Mouse (Mus musculus) stomach, embryonic 15.5 days (tissue): Measurements from ENCODE around the gene Ctps2. TPM values are rescaled to one million over a fixed set of nuclear protein-coding genes. Genes with fewer than 3 reads are reported as not detected.

ENCODE experiments used
- ATAC-seq: fragments of 200-750 bp; cut with Nextera tagmentation; 2 replicates; pipeline ENCODE4 v1.8.0; 2017; ENCODE audit warnings: low read depth, moderate number of reproducible peaks, moderate TSS enrichment; ENCODE audit not compliant: insufficient read depth, low FRiP score
- H3K27ac ChIP-seq: fragments of 300-500 bp; sonication (generic); 2 replicates; pipeline ENCODE4 v1.5.1; 2015; ENCODE audit warnings: mild to moderate bottlenecking, inconsistent platforms
- H3K27me3 ChIP-seq: fragments of 300-500 bp; sonication (generic); replicated peaks from 2 replicates; pipeline ENCODE4 v1.6.1; 2015; ENCODE audit warnings: inconsistent platforms
- H3K36me3 ChIP-seq: fragments of 300-500 bp; sonication (generic); 2 replicates; pipeline ENCODE4 v1.6.1; 2015; ENCODE audit warnings: inconsistent platforms
- H3K4me1 ChIP-seq: fragments of 300-500 bp; sonication (generic); 2 replicates; pipeline ENCODE4 v1.6.1; 2015; ENCODE audit warnings: inconsistent platforms
- H3K4me2 ChIP-seq: fragments of 300-500 bp; sonication (generic); 2 replicates; pipeline ENCODE4 v1.6.1; 2015; ENCODE audit warnings: mild to moderate bottlenecking, inconsistent platforms
- H3K4me3 ChIP-seq: fragments of 300-500 bp; sonication (generic); replicated peaks from 2 replicates; pipeline ENCODE4 v1.5.1; 2015; ENCODE audit warnings: inconsistent platforms
- H3K9ac ChIP-seq: fragments of 300-500 bp; sonication (generic); 2 replicates; pipeline ENCODE4 v1.6.1; 2015; ENCODE audit warnings: inconsistent platforms
- H3K9me3 ChIP-seq: fragments of 300-500 bp; sonication (generic); 2 replicates; pipeline ENCODE4 v1.6.1; 2016; ENCODE audit warnings: inconsistent platforms
- WGBS: fragments of 180-500 bp; shearing (Covaris S2); methylation state at CpG from one replicate; pipeline ENCODE4 v1.1.7; 2015; 5-methylcytosine and 5-hydroxymethylcytosine counted together
- polyA plus RNA-seq: library from polyadenylated mRNA; unstranded; fragments of >200 nt; fragmentation: Nextera tagmentation; extraction: Ambion mirVana; gene quantifications from 2 replicates; pipeline ENCODE4 v1.2.1, GENCODE M21; 2015

The Ctps2 gene
- polyA plus RNA-seq, 1 experiment from 2014 or later, result 77.1 TPM

- 29% methylated on average over 5 of the region's 5 CpGs for WGBS
- no peak for ATAC-seq
- Histone ChIP-seq H3K4me3 (no peak overlapping the region), H3K9me3 (no peaks in the 10 kb centered on the region), H3K4me2 (no peak overlapping the region), H3K4me1 (no peaks in the 10 kb centered on the region), H3K27ac (no peak overlapping the region), H3K27me3 (no peaks in the 10 kb centered on the region), H3K36me3 (peaks cover 3% of the 10 kb centered on the region; the same call in 1 of the 2 replicates), H3K9ac (no peak overlapping the region)
Observed at GRCm38 (mm10) chrX:162915697-162916096, 14.7 kb downstream of the Ctps2 start.

- Histone ChIP-seq H3K4me1 (no peaks in the 10 kb centered on the region), H3K4me2 (no peak overlapping the region), H3K9ac (no peak overlapping the region), H3K4me3 (no peak overlapping the region), H3K36me3 (no peaks in the 10 kb centered on the region), H3K27ac (no peak overlapping the region), H3K9me3 (no peaks in the 10 kb centered on the region), H3K27me3 (no peaks in the 10 kb centered on the region)
- WGBS, result 65% methylated on average over 8 of the region's 8 CpGs
- ATAC-seq, result no peak
Observed at GRCm38 (mm10) chrX:162921487-162922125, 20.6 kb downstream of the Ctps2 start.

DNA sequence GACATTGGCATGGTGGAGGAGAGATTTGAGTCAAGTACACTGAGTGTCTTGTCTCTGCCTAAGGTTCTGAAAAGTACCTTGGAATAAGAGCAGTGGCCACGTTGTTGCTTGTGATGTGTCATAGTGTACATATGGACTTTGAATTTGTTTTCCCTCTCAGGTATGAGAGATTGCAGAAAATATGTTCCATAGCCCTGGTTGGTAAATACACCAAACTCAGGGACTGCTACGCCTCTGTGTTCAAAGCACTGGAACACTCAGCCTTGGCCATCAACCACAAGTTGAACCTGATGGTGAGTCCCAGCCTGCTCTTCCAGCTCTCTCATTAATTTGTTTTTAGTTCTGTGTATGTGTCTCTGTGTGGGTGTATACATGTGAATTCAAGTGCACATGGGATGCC lies 30.4 kb downstream of the Ctps2 start:
- no peaks in the 10 kb centered on the region for H3K4me1 ChIP-seq
- ATAC-seq, result no peak
- H3K4me3 ChIP-seq, result no peak overlapping the region
- H3K4me2 ChIP-seq, result no peak overlapping the region
- H3K9ac ChIP-seq, result no peak overlapping the region
- H3K27me3 ChIP-seq, result no peaks in the 10 kb centered on the region
- H3K9me3 ChIP-seq, result no peaks in the 10 kb centered on the region
- 0 out of 2 replicates have a peak, but pooled peaks cover 5% of the 10 kb centered on the region for H3K36me3 ChIP-seq
- no peak overlapping the region for H3K27ac ChIP-seq
- WGBS, result 89% methylated on average over 2 of the region's 2 CpGs

- ATAC-seq, result no peak
- no peaks in the 10 kb centered on the region for H3K4me1 ChIP-seq
Observed at GRCm38 (mm10) chrX:162942027-162942426, 41.0 kb downstream of the Ctps2 start.

DNA sequence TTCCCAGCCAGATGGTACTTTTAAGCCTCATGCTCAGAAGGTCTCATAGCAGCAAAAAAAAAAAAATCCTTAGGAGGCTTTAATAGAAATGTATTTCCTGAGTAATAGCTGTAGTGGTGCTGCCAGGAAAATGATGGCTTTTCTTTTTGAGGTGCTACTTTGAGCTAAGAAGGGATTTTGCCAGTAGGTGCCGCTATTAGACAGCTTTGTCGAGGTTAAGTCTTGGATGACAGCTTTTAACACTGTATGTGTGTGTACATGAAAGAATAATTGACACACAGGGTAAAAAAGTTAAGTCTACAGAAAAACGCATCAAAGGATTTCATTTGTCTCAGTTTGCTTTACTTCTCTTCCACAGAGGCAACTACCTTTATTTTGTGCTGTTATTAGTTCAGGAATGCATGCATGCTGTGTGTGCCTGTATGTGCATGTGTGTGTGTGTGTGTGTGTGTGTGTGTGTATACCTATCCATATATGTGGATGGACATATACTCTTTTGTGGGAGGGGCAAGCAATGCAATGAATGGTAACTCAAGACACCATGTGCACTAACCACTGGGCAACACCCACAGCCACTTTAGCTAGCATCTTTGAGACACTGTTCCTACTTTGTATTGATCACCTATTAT lies 48.9 kb downstream of the Ctps2 start:
- no peaks in the 10 kb centered on the region for H3K27me3 ChIP-seq
- no peak overlapping the region for H3K9ac ChIP-seq
- no peaks in the 10 kb centered on the region for H3K36me3 ChIP-seq
- H3K4me3 ChIP-seq, result no peak overlapping the region
- H3K27ac ChIP-seq, result no peak overlapping the region
- H3K4me2 ChIP-seq, result no peak overlapping the region
- H3K4me1 ChIP-seq, result no peaks in the 10 kb centered on the region
- WGBS, result 23% methylated on average over 3 of the region's 3 CpGs
- no peak for ATAC-seq
- H3K9me3 ChIP-seq, result no peaks in the 10 kb centered on the region

More at GRCm38 (mm10) chrX:162942027-162942426, 41.0 kb downstream of the Ctps2 start:
- Histone ChIP-seq H3K27ac (no peak overlapping the region), H3K36me3 (no peaks in the 10 kb centered on the region), H3K27me3 (no peaks in the 10 kb centered on the region), H3K9me3 (no peaks in the 10 kb centered on the region), H3K4me2 (no peak overlapping the region), H3K4me3 (no peak overlapping the region), H3K9ac (no peak overlapping the region)
- WGBS, result 57% methylated on average over 1 of the region's 1 CpGs

GRCm38 (mm10) chrX:162957921-162958320 lies 56.9 kb downstream of the Ctps2 start:
- no peak for ATAC-seq
- no peak overlapping the region for H3K4me2 ChIP-seq
- H3K27me3 ChIP-seq, result no peaks in the 10 kb centered on the region
- no peak overlapping the region for H3K9ac ChIP-seq
- no peaks in the 10 kb centered on the region for H3K4me1 ChIP-seq
- H3K27ac ChIP-seq, result no peak overlapping the region
- no peaks in the 10 kb centered on the region for H3K36me3 ChIP-seq
- H3K4me3 ChIP-seq, result no peak overlapping the region
- H3K9me3 ChIP-seq, result no peaks in the 10 kb centered on the region
- WGBS, result 85% methylated on average over 3 of the region's 3 CpGs

GRCm38 (mm10) chrX:162963840-162964239 lies 62.8 kb downstream of the Ctps2 start:
- no peak overlapping the region for H3K4me3 ChIP-seq

GRCm38 (mm10) chrX:162964383-162964782 lies 63.3 kb downstream of the Ctps2 start, which contains the start of gene S100g:
Gene S100g, minus strand, starts transcription at chrX:162964599.
- no peak within 1 kb of the TSS for H3K27ac ChIP-seq
- H3K4me1 ChIP-seq, result no peaks in the 10 kb centered on the region
- H3K9ac ChIP-seq, result no peak within 1 kb of the TSS
- H3K9me3 ChIP-seq, result no peaks in the 10 kb centered on the region
- H3K27me3 ChIP-seq, result 0 out of 2 replicates have a peak, but pooled peaks cover 3% of the 10 kb centered on the region
- H3K36me3 ChIP-seq, result no peaks in the 10 kb centered on the region
- no peak within 1 kb of the TSS for H3K4me3 ChIP-seq
- no peak within 1 kb of the TSS for H3K4me2 ChIP-seq
- 34% methylated on average over 3 of the region's 3 CpGs for WGBS
- ATAC-seq, result peak; percentile 47

More at GRCm38 (mm10) chrX:162963840-162964239, 62.8 kb downstream of the Ctps2 start:
- Histone ChIP-seq H3K36me3 (no peaks in the 10 kb centered on the region), H3K9me3 (no peaks in the 10 kb centered on the region), H3K27ac (no peak overlapping the region), H3K4me2 (no peak overlapping the region), H3K27me3 (0 out of 2 replicates have a peak, but pooled peaks cover 3% of the 10 kb centered on the region), H3K4me1 (no peaks in the 10 kb centered on the region), H3K9ac (no peak overlapping the region)
- WGBS, result 44% methylated on average over 4 of the region's 4 CpGs
- ATAC-seq, result no peak

GRCm38 (mm10) chrX:162967456-162967855 lies 66.4 kb downstream of the Ctps2 start:
- Histone ChIP-seq H3K36me3 (no peaks in the 10 kb centered on the region), H3K27me3 (0 out of 2 replicates have a peak, but pooled peaks cover 3% of the 10 kb centered on the region), H3K27ac (no peak overlapping the region), H3K4me2 (no peak overlapping the region), H3K4me3 (no peak overlapping the region), H3K9ac (no peak overlapping the region), H3K9me3 (no peaks in the 10 kb centered on the region), H3K4me1 (no peaks in the 10 kb centered on the region)
- 72% methylated on average over 8 of the region's 8 CpGs for WGBS
- ATAC-seq, result no peak

- Histone ChIP-seq H3K4me1 (no peaks in the 10 kb centered on the region), H3K4me2 (no peak overlapping the region), H3K36me3 (no peaks in the 10 kb centered on the region), H3K4me3 (no peak overlapping the region), H3K9me3 (no peaks in the 10 kb centered on the region), H3K9ac (no peak overlapping the region), H3K27me3 (no peaks in the 10 kb centered on the region), H3K27ac (no peak overlapping the region)
- 77% methylated on average over 3 of the region's 3 CpGs for WGBS
- no peak for ATAC-seq
Observed at GRCm38 (mm10) chrX:162976194-162976593, 75.2 kb downstream of the Ctps2 start.

DNA sequence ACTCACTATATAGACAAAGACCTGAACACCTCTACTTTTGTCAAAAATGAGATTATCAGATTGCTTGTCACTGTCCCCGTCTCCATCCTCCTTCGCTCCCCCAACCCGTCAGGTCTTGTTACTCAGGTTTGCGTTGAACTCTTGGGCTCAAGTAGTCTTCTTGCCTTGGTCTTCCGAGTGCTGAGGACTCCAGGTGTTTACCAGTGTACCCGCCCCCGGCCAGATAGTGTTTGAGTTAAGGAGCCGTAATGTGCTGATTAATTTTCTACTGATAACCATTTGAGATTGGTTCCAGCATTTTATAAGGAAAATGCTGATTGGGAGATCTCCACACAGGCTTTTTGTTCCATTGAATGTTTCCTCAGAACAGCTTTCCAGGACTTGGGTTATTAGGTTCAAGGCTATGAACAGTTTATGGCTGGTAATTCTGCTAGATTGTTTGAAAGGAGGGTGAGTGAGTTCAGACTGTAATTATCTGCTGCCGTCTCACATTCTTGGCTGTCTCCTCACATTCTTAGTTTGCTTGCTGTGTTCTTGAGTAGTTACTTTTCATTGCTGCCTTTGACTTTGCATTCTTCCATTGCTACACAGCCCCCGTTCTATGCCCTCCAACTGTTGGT lies 85.9 kb downstream of the Ctps2 start:
- H3K27me3 ChIP-seq, result no peaks in the 10 kb centered on the region
- ATAC-seq, result no peak
- WGBS, result 84% methylated on average over 10 of the region's 10 CpGs

DNA sequence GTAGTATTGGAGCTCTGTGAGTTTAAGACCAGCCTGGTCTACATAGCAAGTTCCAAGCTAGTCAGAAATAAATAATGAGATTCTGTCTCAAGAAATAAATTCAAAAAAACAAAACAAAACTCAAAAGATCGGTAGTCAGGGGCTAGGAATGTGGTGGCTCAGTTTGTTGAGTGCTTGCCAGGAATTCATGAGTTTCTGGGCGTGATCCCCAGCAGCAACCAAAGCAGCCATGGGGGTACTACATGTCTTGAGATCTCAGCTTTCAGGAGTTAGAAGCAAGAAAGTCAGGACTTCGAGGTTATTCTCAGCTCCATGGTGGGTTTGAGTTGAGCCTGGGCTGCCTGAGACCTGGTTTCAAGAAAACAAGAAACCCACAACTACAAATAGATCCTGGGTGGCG lies 90.4 kb downstream of the Ctps2 start:
- Histone ChIP-seq H3K27me3 (no peaks in the 10 kb centered on the region), H3K4me3 (no peak overlapping the region), H3K9me3 (no peaks in the 10 kb centered on the region), H3K4me1 (no peaks in the 10 kb centered on the region), H3K36me3 (no peaks in the 10 kb centered on the region), H3K9ac (no peak overlapping the region), H3K27ac (no peak overlapping the region), H3K4me2 (no peak overlapping the region)
- 72% methylated on average over 4 of the region's 4 CpGs for WGBS
- no peak for ATAC-seq

More for the DNA sequence above, 85.9 kb downstream of the Ctps2 start:
- H3K36me3 ChIP-seq, result no peaks in the 10 kb centered on the region
- H3K4me3 ChIP-seq, result no peak overlapping the region
- H3K27ac ChIP-seq, result no peak overlapping the region
- H3K4me1 ChIP-seq, result no peaks in the 10 kb centered on the region
- no peak overlapping the region for H3K4me2 ChIP-seq
- no peaks in the 10 kb centered on the region for H3K9me3 ChIP-seq
- H3K9ac ChIP-seq, result no peak overlapping the region
